Mouse (Mus musculus) forebrain, embryonic 15.5 days (tissue): Measurements from ENCODE around the gene Mob2. TPM values are rescaled to one million over a fixed set of nuclear protein-coding genes. Genes with fewer than 3 reads are reported as not detected.

Source experiments
- ATAC-seq: fragments of 200-750 bp; cut with Nextera tagmentation; replicated peaks from 2 replicates; pipeline ENCODE4 v1.8.0; 2017; ENCODE audit warnings: mild to moderate bottlenecking, moderate TSS enrichment, moderate library complexity
- H3K27ac ChIP-seq: fragments of 300-500 bp; sonication (generic); replicated peaks from 2 replicates; pipeline ENCODE4 v1.5.1; 2015; ENCODE audit warnings: mild to moderate bottlenecking, inconsistent platforms
- H3K27me3 ChIP-seq: fragments of 300-500 bp; sonication (generic); 2 replicates; pipeline ENCODE4 v1.6.1; 2015; ENCODE audit warnings: inconsistent platforms
- H3K36me3 ChIP-seq: fragments of 300-500 bp; sonication (generic); 2 replicates; pipeline ENCODE4 v1.6.1; 2015; ENCODE audit warnings: mild to moderate bottlenecking, inconsistent platforms
- H3K4me1 ChIP-seq: fragments of 300-500 bp; sonication (generic); 2 replicates; pipeline ENCODE4 v1.6.1; 2015; ENCODE audit warnings: inconsistent platforms
- H3K4me2 ChIP-seq: fragments of 300-500 bp; sonication (generic); replicated peaks from 2 replicates; pipeline ENCODE4 v1.6.1; 2015; ENCODE audit warnings: mild to moderate bottlenecking, inconsistent platforms
- H3K4me3 ChIP-seq: fragments of 300-500 bp; sonication (generic); 2 replicates; pipeline ENCODE4 v1.5.1; 2015; ENCODE audit warnings: mild to moderate bottlenecking, inconsistent platforms
- H3K9ac ChIP-seq: fragments of 300-500 bp; sonication (generic); replicated peaks from 2 replicates; pipeline ENCODE4 v1.6.1; 2015; ENCODE audit warnings: mild to moderate bottlenecking, inconsistent platforms
- H3K9me3 ChIP-seq: fragments of 300-500 bp; sonication (generic); 2 replicates; pipeline ENCODE4 v1.6.1; 2016; ENCODE audit warnings: inconsistent platforms
- WGBS: fragments of 180-500 bp; shearing (Covaris S2); methylation state at CpG from one replicate; pipeline ENCODE4 v1.1.7; 2015; ENCODE audit warnings: mixed read lengths; 5-methylcytosine and 5-hydroxymethylcytosine counted together
- polyA plus RNA-seq: library from polyadenylated mRNA; unstranded; fragments of >200 nt; fragmentation: Nextera tagmentation; extraction: Ambion mirVana; gene quantifications from 2 replicates; pipeline ENCODE4 v1.2.1, GENCODE M21; 2015

Gene Mob2
- polyA plus RNA-seq, 1 experiment from 2014 or later: 52.5 TPM

- no peak overlapping the region for H3K4me2 ChIP-seq
- H3K27me3 ChIP-seq: no peaks in the 10 kb centered on the region
- H3K4me1 ChIP-seq: no peaks in the 10 kb centered on the region
- no peak; the same call in 1 of the 2 replicates for ATAC-seq
- WGBS: 90% methylated on average over 3 of the region's 3 CpGs
- H3K9ac ChIP-seq: no peak overlapping the region
- no peaks in the 10 kb centered on the region for H3K9me3 ChIP-seq
- peaks cover 75% of the 10 kb centered on the region for H3K36me3 ChIP-seq
- no peak overlapping the region for H3K27ac ChIP-seq
- H3K4me3 ChIP-seq: no peak overlapping the region
These were observed 60.2 kb downstream of the Mob2 start for GRCm38 (mm10) chr7:142000661-142001060.

DNA sequence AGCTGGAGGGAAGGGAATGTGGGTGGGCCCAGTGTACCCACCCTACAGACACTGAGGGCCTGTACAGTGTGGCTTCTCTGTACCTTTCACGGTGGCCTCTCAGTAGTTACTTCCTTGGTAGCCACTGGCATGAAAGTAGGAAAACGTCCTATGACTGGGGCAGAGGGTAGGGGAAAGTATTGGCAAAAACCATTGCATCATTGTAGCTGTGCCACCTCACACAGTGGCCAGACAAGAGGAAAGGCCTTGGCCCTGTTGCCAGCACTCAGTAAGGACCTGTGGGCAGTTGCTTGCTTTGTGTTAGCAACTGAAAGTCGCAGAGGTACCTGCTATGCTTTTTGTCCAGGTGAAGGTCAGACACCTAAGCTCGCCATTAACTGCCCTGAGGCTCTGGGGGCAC lies 66.7 kb downstream of the Mob2 start:
- no peak overlapping the region for H3K4me2 ChIP-seq
- no peaks in the 10 kb centered on the region for H3K27me3 ChIP-seq
- H3K36me3 ChIP-seq: peaks cover 96% of the 10 kb centered on the region
- ATAC-seq: no peak
- no peaks in the 10 kb centered on the region for H3K9me3 ChIP-seq
- H3K4me1 ChIP-seq: no peaks in the 10 kb centered on the region
- H3K9ac ChIP-seq: no peak overlapping the region
- no peak overlapping the region for H3K4me3 ChIP-seq
- H3K27ac ChIP-seq: no peak overlapping the region
- WGBS: 93% methylated on average over 4 of the region's 4 CpGs

GRCm38 (mm10) chr7:141991183-141991582 lies 69.7 kb downstream of the Mob2 start:
- Histone ChIP-seq H3K4me2 (no peak overlapping the region), H3K27me3 (no peaks in the 10 kb centered on the region), H3K36me3 (peaks cover 95% of the 10 kb centered on the region), H3K9me3 (no peaks in the 10 kb centered on the region), H3K9ac (no peak overlapping the region), H3K27ac (no peak overlapping the region), H3K4me3 (no peak overlapping the region), H3K4me1 (no peaks in the 10 kb centered on the region)
- WGBS: 76% methylated on average over 2 of the region's 2 CpGs
- ATAC-seq: no peak

DNA sequence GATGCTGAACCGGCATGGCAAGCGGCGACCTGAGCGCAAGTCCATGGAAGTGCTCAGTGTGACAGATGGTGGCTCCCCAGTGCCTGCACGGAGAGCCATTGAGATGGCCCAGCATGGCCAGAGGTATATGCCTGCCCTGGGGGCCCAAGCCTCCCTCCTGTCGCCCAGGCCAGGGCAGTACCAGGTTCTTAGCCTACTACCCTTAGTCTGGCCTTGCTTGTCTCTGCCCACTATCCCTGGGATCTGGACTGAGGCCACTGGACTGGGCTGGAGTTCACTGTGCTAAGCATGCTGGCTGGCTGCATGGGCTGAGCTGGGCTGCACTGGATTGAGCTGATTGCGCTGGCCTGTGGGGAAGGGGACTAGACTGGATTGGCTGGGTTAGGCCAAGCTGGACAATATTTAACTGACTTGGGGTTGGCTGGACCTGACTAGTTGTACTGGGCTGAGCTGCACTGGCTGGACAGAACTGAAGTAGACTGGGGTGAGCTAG lies 72.5 kb downstream of the Mob2 start:
- peaks cover 87% of the 10 kb centered on the region for H3K36me3 ChIP-seq
- no peak overlapping the region for H3K27ac ChIP-seq
- ATAC-seq: no peak
- H3K9ac ChIP-seq: no peak overlapping the region
- 94% methylated on average over 7 of the region's 7 CpGs for WGBS
- no peak overlapping the region for H3K4me3 ChIP-seq
- no peaks in the 10 kb centered on the region for H3K4me1 ChIP-seq
- H3K4me2 ChIP-seq: no peak overlapping the region
- no peaks in the 10 kb centered on the region for H3K27me3 ChIP-seq
- no peaks in the 10 kb centered on the region for H3K9me3 ChIP-seq

DNA sequence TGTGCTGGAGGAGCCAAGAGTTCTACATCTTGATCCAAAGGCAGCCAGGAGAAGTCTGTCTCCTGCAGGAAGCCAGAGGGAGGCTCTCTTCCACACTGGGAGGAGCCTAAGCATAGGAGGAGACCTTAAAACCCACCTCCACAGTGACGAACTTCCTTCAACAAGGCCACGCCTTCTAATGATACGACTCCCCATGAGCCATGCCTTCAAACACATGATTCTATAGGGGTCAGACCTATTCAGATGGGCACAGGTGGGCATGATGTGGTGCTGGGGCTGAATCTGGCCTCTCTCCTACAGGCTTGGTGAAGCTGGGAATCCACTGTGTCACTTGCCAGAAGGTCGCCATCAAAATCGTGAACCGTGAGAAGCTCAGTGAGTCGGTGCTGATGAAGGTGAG lies 79.6 kb downstream of the Mob2 start:
- ATAC-seq: no peak
- Histone ChIP-seq H3K9ac (no peak overlapping the region), H3K27ac (no peak overlapping the region), H3K9me3 (no peaks in the 10 kb centered on the region), H3K4me3 (no peak overlapping the region), H3K4me1 (peaks cover 13% of the 10 kb centered on the region), H3K27me3 (no peaks in the 10 kb centered on the region), H3K36me3 (peaks cover 20% of the 10 kb centered on the region), H3K4me2 (no peak overlapping the region)
- 91% methylated on average over 7 of the region's 7 CpGs for WGBS

GRCm38 (mm10) chr7:141979247-141979646 lies 81.6 kb downstream of the Mob2 start:
- H3K4me1 ChIP-seq: peaks cover 13% of the 10 kb centered on the region
- 97% methylated on average over 4 of the region's 4 CpGs for WGBS

GRCm38 (mm10) chr7:141978003-141978402 lies 82.9 kb downstream of the Mob2 start:
- WGBS: 30% methylated on average over 6 of the region's 6 CpGs
- Histone ChIP-seq H3K9me3 (no peaks in the 10 kb centered on the region), H3K27ac (no peak overlapping the region; the same call in 1 of the 2 replicates), H3K36me3 (no peaks in the 10 kb centered on the region), H3K4me2 (no peak overlapping the region), H3K27me3 (no peaks in the 10 kb centered on the region), H3K4me3 (no peak overlapping the region), H3K9ac (no peak overlapping the region), H3K4me1 (peaks cover 13% of the 10 kb centered on the region)
- peak; percentile 59 for ATAC-seq

More at GRCm38 (mm10) chr7:141979247-141979646, 81.6 kb downstream of the Mob2 start:
- no peaks in the 10 kb centered on the region for H3K27me3 ChIP-seq
- H3K4me2 ChIP-seq: no peak overlapping the region
- no peak overlapping the region for H3K9ac ChIP-seq
- H3K27ac ChIP-seq: no peak overlapping the region
- no peaks in the 10 kb centered on the region for H3K9me3 ChIP-seq
- no peak for ATAC-seq
- no peak overlapping the region for H3K4me3 ChIP-seq
- peaks cover 1% of the 10 kb centered on the region for H3K36me3 ChIP-seq

DNA sequence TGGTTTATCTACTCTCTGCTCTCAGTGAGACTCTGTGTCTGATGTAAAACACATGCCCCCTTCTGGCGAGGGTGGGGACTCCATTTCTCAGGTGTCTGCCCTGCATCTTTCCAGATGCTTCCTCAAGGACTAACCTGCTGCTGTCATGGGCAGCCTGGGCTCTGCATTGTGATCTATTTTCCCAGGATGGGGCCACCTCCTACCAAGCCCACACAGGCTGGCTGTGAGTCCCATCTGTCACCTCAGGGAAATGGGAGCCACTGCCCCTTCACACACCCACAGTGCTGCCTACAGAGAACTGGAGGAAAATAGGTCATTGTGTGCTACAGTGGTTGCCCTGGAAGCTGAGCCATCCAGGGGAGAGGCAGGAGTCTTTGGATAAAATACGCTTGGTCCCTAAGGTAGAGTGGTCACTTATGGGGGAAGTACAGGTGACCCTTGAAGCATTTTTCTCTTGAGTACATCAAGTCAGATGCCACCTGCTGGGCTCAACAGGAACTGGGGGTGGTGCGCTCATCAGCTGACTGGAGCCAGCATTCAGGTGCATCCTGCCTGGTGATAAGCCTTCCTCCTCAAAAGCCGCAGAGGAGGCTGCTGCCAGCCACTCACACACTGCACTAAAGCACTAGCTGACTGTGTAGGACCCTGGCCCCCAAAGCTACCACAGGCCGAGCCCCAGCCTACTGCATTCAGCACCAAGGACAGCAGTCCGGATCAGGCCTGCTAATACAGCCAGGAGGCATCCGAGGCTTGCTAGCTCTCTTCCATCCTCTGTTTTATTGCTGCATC lies 87.8 kb downstream of the Mob2 start:
- no peak overlapping the region for H3K27ac ChIP-seq
- H3K4me3 ChIP-seq: no peak overlapping the region
- peaks cover 32% of the 10 kb centered on the region for H3K4me1 ChIP-seq
- 50% methylated on average over 7 of the region's 7 CpGs for WGBS
- no peaks in the 10 kb centered on the region for H3K9me3 ChIP-seq
- no peaks in the 10 kb centered on the region for H3K27me3 ChIP-seq
- H3K36me3 ChIP-seq: no peaks in the 10 kb centered on the region
- no peak overlapping the region for H3K9ac ChIP-seq
- no peak overlapping the region for H3K4me2 ChIP-seq
- ATAC-seq: 0 out of 2 replicates have a peak, but pooled peaks have one; percentile 13

GRCm38 (mm10) chr7:141966281-141966680 lies 94.6 kb downstream of the Mob2 start:
- no peak for ATAC-seq
- Histone ChIP-seq H3K4me1 (peaks cover 54% of the 10 kb centered on the region), H3K27ac (no peak overlapping the region), H3K27me3 (no peaks in the 10 kb centered on the region), H3K9ac (no peak overlapping the region), H3K4me2 (no peak overlapping the region), H3K4me3 (no peak overlapping the region), H3K9me3 (no peaks in the 10 kb centered on the region), H3K36me3 (no peaks in the 10 kb centered on the region)
- WGBS: 90% methylated on average over 2 of the region's 2 CpGs

DNA sequence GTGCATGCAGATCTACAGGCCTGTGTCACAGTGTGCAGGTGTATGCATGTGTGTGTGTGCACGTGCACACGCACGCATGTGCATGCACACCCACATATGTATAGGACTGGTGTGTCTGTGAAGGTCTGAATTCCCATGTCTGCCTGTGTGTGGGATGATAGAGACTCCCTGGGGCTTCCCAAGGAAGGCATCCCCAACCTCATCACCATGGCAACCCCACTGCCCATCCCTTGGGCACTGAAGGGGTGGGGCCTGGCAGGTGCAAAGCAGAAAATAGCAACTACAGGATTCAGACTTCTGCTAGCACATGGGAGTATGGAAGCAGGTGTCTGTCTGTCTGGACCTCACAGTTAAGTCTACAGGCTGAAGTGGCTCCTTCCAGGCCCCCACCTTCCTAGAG lies 98.3 kb downstream of the Mob2 start:
- H3K4me3 ChIP-seq: no peak overlapping the region
- ATAC-seq: no peak
- H3K9ac ChIP-seq: no peak overlapping the region
- H3K36me3 ChIP-seq: no peaks in the 10 kb centered on the region
- H3K4me2 ChIP-seq: no peak overlapping the region
- no peaks in the 10 kb centered on the region for H3K27me3 ChIP-seq
- H3K27ac ChIP-seq: no peak overlapping the region
- peaks cover 62% of the 10 kb centered on the region for H3K4me1 ChIP-seq
- no peaks in the 10 kb centered on the region for H3K9me3 ChIP-seq
- 93% methylated on average over 3 of the region's 3 CpGs for WGBS

DNA sequence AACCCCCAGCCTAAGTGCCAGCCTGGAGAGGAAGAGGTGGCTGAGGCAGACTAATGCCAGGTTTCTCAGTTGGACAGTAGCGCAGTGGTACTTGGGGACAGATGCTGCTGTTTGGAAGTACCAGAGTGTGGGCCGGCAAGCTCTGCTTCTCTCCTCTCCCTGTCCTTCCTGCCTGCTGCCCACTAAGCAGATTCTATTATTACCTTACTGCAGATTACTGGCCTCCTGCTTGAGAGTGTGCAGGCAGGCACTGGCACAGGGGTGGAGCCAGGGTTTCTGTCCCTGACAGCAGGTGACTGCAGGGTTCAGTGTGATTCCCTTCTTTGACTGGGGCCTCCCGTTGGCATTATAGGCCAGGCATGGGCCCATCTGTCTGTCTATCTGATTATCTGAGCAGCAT lies 99.4 kb downstream of the Mob2 start:
- Histone ChIP-seq H3K27me3 (no peaks in the 10 kb centered on the region), H3K4me1 (peaks cover 66% of the 10 kb centered on the region), H3K4me2 (no peak overlapping the region), H3K9ac (no peak overlapping the region), H3K36me3 (no peaks in the 10 kb centered on the region), H3K4me3 (no peak overlapping the region), H3K27ac (no peak overlapping the region), H3K9me3 (no peaks in the 10 kb centered on the region)
- no peak for ATAC-seq
- WGBS: 67% methylated on average over 3 of the region's 3 CpGs

GRCm38 (mm10) chr7:141960926-141961325 lies 99.9 kb downstream of the Mob2 start:
- WGBS: 86% methylated on average over 2 of the region's 2 CpGs
- ATAC-seq: no peak

GRCm38 (mm10) chr7:141959133-141959532 lies 101.7 kb downstream of the Mob2 start:
- H3K4me3 ChIP-seq: no peak overlapping the region
- no peaks in the 10 kb centered on the region for H3K9me3 ChIP-seq
- no peaks in the 10 kb centered on the region for H3K27me3 ChIP-seq
- no peaks in the 10 kb centered on the region for H3K36me3 ChIP-seq
- peaks cover 87% of the 10 kb centered on the region for H3K4me1 ChIP-seq
- no peak overlapping the region for H3K4me2 ChIP-seq
- no peak overlapping the region for H3K27ac ChIP-seq
- no peak for ATAC-seq
- 83% methylated on average over 1 of the region's 1 CpGs for WGBS
- H3K9ac ChIP-seq: no peak overlapping the region

More at GRCm38 (mm10) chr7:141960926-141961325, 99.9 kb downstream of the Mob2 start:
- H3K4me1 ChIP-seq: peaks cover 72% of the 10 kb centered on the region
- H3K27me3 ChIP-seq: no peaks in the 10 kb centered on the region
- no peak overlapping the region for H3K9ac ChIP-seq
- no peak overlapping the region for H3K4me3 ChIP-seq
- no peak overlapping the region for H3K4me2 ChIP-seq
- no peaks in the 10 kb centered on the region for H3K36me3 ChIP-seq
- no peak overlapping the region for H3K27ac ChIP-seq
- no peaks in the 10 kb centered on the region for H3K9me3 ChIP-seq
